Mouse (Mus musculus): ENCODE measurements around the gene Lrriq1.

DNA sequence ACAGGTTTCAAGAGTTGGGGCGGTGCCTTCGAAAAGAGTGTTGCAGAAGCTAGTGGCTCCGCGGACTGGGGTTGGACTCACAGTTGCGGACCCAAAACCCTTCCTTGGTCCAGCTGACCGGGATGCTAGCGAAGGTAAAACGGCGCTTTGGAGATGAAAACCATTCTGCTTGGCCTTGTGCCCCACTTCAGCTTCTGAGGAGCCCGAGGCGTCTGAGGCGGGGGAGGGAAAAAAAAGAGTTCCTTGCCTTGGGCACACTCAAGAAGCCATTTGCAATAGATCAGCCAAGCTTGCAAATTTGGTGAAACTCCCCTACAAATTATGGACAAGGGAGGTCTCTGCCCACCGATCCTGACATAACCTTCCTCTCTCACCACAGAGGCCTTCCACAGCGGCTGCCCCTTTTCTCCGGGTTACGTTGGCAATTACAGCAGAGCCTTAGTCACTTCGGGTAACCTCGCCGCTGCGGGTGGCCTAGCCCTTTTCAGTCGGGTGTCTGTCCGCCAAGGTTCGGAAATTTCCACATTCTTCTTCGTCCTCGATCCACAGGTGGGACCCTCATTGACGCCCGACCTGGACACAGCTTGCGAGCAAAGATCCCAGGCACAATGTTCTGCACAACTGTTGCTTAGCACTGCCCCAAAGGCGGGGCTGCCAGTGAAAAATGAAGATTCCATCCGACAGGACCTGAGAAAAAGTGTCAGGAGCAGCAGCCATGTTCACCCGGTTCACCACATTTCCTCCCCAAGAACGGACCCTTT is 206.2 kb downstream of the Lrriq1 start, which contains the start of gene Alx1:
- TF ChIP-seq CTCF (IDR thresholded peaks at IDR 0.05) (no peak), EP300 (IDR thresholded peaks at IDR 0.05; ENCODE audit: insufficient read depth, low read depth, low read length) (no peak)

All from heart, adult 2 months (tissue).